In genomic region chrX:35889800-35890106, GRCm38 (mm10) we compare ENCODE assay signal across 8 mouse cellular contexts. TPM values are rescaled to one million over a fixed set of nuclear protein-coding genes. Genes with fewer than 3 reads are reported as not detected.
A peak's percentile ranks its signal among the peaks of the same experiment; 100 is the strongest.
DNase-seq lines count a peak whose midpoint lies in the region; ATAC-seq lines count a peak whose summit lies in the region.

No protein-coding gene starts in this region.

- peak overlapping the region; percentile 81 for H3K9ac ChIP-seq in heart, embryonic 13.5 days
- H3K9ac ChIP-seq in hindbrain, embryonic 14.5 days: peak overlapping the region; percentile 71
- peak overlapping the region; percentile 62 for H3K9ac ChIP-seq in midbrain, embryonic 12.5 days (replicated peaks)

- 6% methylated on average over 8 of the region's 8 CpGs for WGBS in heart, embryonic 13.5 days
- 11% methylated on average over 8 of the region's 8 CpGs for WGBS in hindbrain, embryonic 14.5 days
- 11% methylated on average over 8 of the region's 8 CpGs for WGBS in midbrain, embryonic 12.5 days

- DNase-seq in heart, adult 8-10 months (ENCODE audit: low spot score): no peak
- peak; percentile 40 to 45 for DNase-seq in B cell, adult 2 months
- peak; percentile 43 to 62 for DNase-seq in cerebellum, postnatal 10 days
- DNase-seq in hindbrain, embryonic 14.5 days (ENCODE audit: low spot score): peak; percentile 24
- no peak for DNase-seq in left cerebral cortex, adult 11 months (ENCODE audit: low spot score)

- no peaks in the 10 kb centered on the region for H3K27me3 ChIP-seq in heart, embryonic 13.5 days (replicated peaks)
- H3K27me3 ChIP-seq in hindbrain, embryonic 14.5 days (ENCODE audit: control insufficient read depth, insufficient read depth, low read length): no peaks in the 10 kb centered on the region
- no peaks in the 10 kb centered on the region for H3K27me3 ChIP-seq in midbrain, embryonic 12.5 days

- H3K9me3 ChIP-seq in heart, embryonic 13.5 days: no peaks in the 10 kb centered on the region
- no peaks in the 10 kb centered on the region for H3K9me3 ChIP-seq in hindbrain, embryonic 14.5 days (ENCODE audit: control insufficient read depth, low read length)
- no peaks in the 10 kb centered on the region for H3K9me3 ChIP-seq in midbrain, embryonic 12.5 days

- no peak overlapping the region for H3K27ac ChIP-seq in heart, embryonic 13.5 days (replicated peaks)
- H3K27ac ChIP-seq in hindbrain, embryonic 14.5 days: peak overlapping the region; percentile 82
- H3K27ac ChIP-seq in midbrain, embryonic 12.5 days (replicated peaks): peak overlapping the region; percentile 84

- H3K36me3 ChIP-seq in heart, embryonic 13.5 days: no peaks in the 10 kb centered on the region
- H3K36me3 ChIP-seq in hindbrain, embryonic 14.5 days (replicated peaks; ENCODE audit: control insufficient read depth, insufficient read depth): no peaks in the 10 kb centered on the region
- H3K36me3 ChIP-seq in midbrain, embryonic 12.5 days: no peaks in the 10 kb centered on the region

- no peaks in the 10 kb centered on the region for H3K4me1 ChIP-seq in heart, embryonic 13.5 days
- H3K4me1 ChIP-seq in hindbrain, embryonic 14.5 days (replicated peaks; ENCODE audit: control insufficient read depth, insufficient read depth, low read length): 0 out of 2 replicates have a peak, but pooled peaks cover 4% of the 10 kb centered on the region
- 0 out of 2 replicates have a peak, but pooled peaks cover 3% of the 10 kb centered on the region for H3K4me1 ChIP-seq in midbrain, embryonic 12.5 days

- peak overlapping the region; percentile 66 for H3K4me3 ChIP-seq in heart, embryonic 13.5 days
- H3K4me3 ChIP-seq in hindbrain, embryonic 14.5 days (replicated peaks; ENCODE audit: low read length): peak overlapping the region; percentile 64
- H3K4me3 ChIP-seq in midbrain, embryonic 12.5 days: peak overlapping the region; percentile 51

- no peak for ATAC-seq in heart, embryonic 13.5 days (ENCODE audit: extremely low read depth, insufficient number of reproducible peaks, low FRiP score, low TSS enrichment)
- ATAC-seq in hindbrain, embryonic 14.5 days (ENCODE audit: low FRiP score): no peak; the same call in 1 of the 2 replicates
- 0 out of 2 replicates have a peak, but pooled peaks have one; percentile 19 for ATAC-seq in midbrain, embryonic 12.5 days (ENCODE audit: low FRiP score, low read depth)
- no peak for ATAC-seq in activated CD4-positive, CD25-positive, alpha-beta regulatory T cell, adult 4 months

- peak overlapping the region; percentile 76 for H3K4me2 ChIP-seq in heart, embryonic 13.5 days
- H3K4me2 ChIP-seq in hindbrain, embryonic 14.5 days (replicated peaks): peak overlapping the region; percentile 55
- H3K4me2 ChIP-seq in midbrain, embryonic 12.5 days (replicated peaks): peak overlapping the region; percentile 59

RNA-seq across cellular contexts. Expression of gene Dock11, which starts 1.1 kb away (rescaled TPM):
- polyA plus RNA-seq in heart, embryonic 13.5 days (2015; fragmentation: Nextera tagmentation; extraction: Ambion mirVana): 6.0 and 7.2 TPM in 2 replicates
- total RNA-seq in heart, adult 8-10 months (2022): 1 to 10 TPM; 3.0 to 3.6 (median 3.2) TPM
- 20.0 and 20.2 TPM in 2 replicates for polyA plus RNA-seq in hindbrain, embryonic 14.5 days (2014; fragmentation: Nextera tagmentation; extraction: Ambion mirVana)
- polyA plus RNA-seq in midbrain, embryonic 12.5 days (2016; fragmentation: Nextera tagmentation; extraction: Ambion mirVana): 23.4 and 26.6 TPM in 2 replicates
- polyA plus RNA-seq in activated CD4-positive, CD25-positive, alpha-beta regulatory T cell, adult 4 months (2017; shearing (Covaris generic)): 10 to 100 TPM; 39.7 to 43.9 TPM

Comparison
In these comparisons a context has a peak if more than half of its experiments do, and no peak if none do; other contexts are left out.
1. DNase-seq: peak in B cell, adult 2 months (2 of 2), cerebellum, postnatal 10 days (2 of 2) and hindbrain, embryonic 14.5 days (single experiment); none in heart, adult 8-10 months (single experiment) and left cerebral cortex, adult 11 months (single experiment).
2. Peak in every context shown above with its lines, with median percentiles within 50 percentile points of each other: H3K4me2 ChIP-seq, H3K4me3 ChIP-seq and H3K9ac ChIP-seq.